Mouse (Mus musculus) ZHBTc4 (cell line): ENCODE measurements around the gene Wdfy2.
A peak's percentile ranks its signal among the peaks of the same experiment; 100 is the strongest.
"Not testable (repeated sequence)": the region's sequence is repeated elsewhere in the genome, so short reads cannot be mapped to it uniquely, and the experiment has no call there.

Experiments used
- DNase-seq: peaks from one replicate; pipeline ENCODE4 v3.0.0-alpha.2; 2011; ENCODE audit warnings: low read depth, low spot score

Wdfy2 gene

GRCm38 (mm10) chr14:62878634-62879430 is 41.4 kb downstream of the Wdfy2 start:
- DNase-seq, result no peak

GRCm38 (mm10) chr14:62879497-62879896 is 42.0 kb downstream of the Wdfy2 start:
- DNase-seq, result peak; percentile 48

GRCm38 (mm10) chr14:62880084-62880851 is 42.8 kb downstream of the Wdfy2 start:
- peak; percentile 9 for DNase-seq

- peak; percentile 57 for DNase-seq
Measured at GRCm38 (mm10) chr14:62882061-62882614, 44.7 kb downstream of the Wdfy2 start.

GRCm38 (mm10) chr14:62883551-62883950 is 46.1 kb downstream of the Wdfy2 start:
- DNase-seq, result no peak

- no peak for DNase-seq
Measured at GRCm38 (mm10) chr14:62884171-62884570, 46.7 kb downstream of the Wdfy2 start.

- DNase-seq, result no peak
Measured at GRCm38 (mm10) chr14:62884639-62885038, 47.2 kb downstream of the Wdfy2 start.

- DNase-seq, result no peak
Measured at GRCm38 (mm10) chr14:62885146-62885545, 47.7 kb downstream of the Wdfy2 start.

GRCm38 (mm10) chr14:62891401-62891800 is 53.9 kb downstream of the Wdfy2 start:
- no peak for DNase-seq

GRCm38 (mm10) chr14:62892771-62893641 is 55.5 kb downstream of the Wdfy2 start:
- no peak for DNase-seq

- DNase-seq, result not testable (repeated sequence)
Measured at GRCm38 (mm10) chr14:62893642-62894180, 56.2 kb downstream of the Wdfy2 start.

GRCm38 (mm10) chr14:62894924-62895840 is 57.7 kb downstream of the Wdfy2 start:
- no peak for DNase-seq

GRCm38 (mm10) chr14:62898061-62898460 is 60.6 kb downstream of the Wdfy2 start:
- no peak for DNase-seq

- no peak for DNase-seq
Measured at GRCm38 (mm10) chr14:62907888-62908287, 70.4 kb downstream of the Wdfy2 start.

GRCm38 (mm10) chr14:62908550-62908949 is 71.1 kb downstream of the Wdfy2 start:
- DNase-seq, result no peak

GRCm38 (mm10) chr14:62910859-62911258 is 73.4 kb downstream of the Wdfy2 start:
- no peak for DNase-seq

- no peak for DNase-seq
Measured at GRCm38 (mm10) chr14:62915146-62915685, 77.7 kb downstream of the Wdfy2 start.

GRCm38 (mm10) chr14:62916488-62917034 is 79.1 kb downstream of the Wdfy2 start:
- DNase-seq, result no peak

GRCm38 (mm10) chr14:62921401-62921800 is 83.9 kb downstream of the Wdfy2 start:
- DNase-seq, result no peak

GRCm38 (mm10) chr14:62922637-62923036 is 85.2 kb downstream of the Wdfy2 start:
- no peak for DNase-seq
